Mouse (Mus musculus) MEL (cell line): ENCODE results near the gene Gucy1b2. TPM values are rescaled to one million over a fixed set of nuclear protein-coding genes. Genes with fewer than 3 reads are reported as not detected.

Experiments
- DNase-seq: peaks from one replicate; pipeline ENCODE4 v3.0.0; 2011; ENCODE audit warnings: low read depth, low spot score
- H3K27ac ChIP-seq: 2 replicates; pipeline ENCODE4 v1.5.1; 2012; ENCODE audit warnings: low read depth, mild to moderate bottlenecking, control low read depth, low read length, moderate library complexity; ENCODE audit not compliant: control insufficient read depth
- H3K27me3 ChIP-seq, 2 experiments: fragments of 150-350 bp in 1 of 2; sonication (generic) in 1 of 2; 2 replicates each; pipeline ENCODE4 v1.6.1; 2012; ENCODE audit warnings: low read length in 2 of 2, mild to moderate bottlenecking in 2 of 2, improper control_type of control experiment in 1 of 2, moderate library complexity in 1 of 2; ENCODE audit not compliant: insufficient read depth in 2 of 2, control insufficient read depth in 1 of 2
- H3K36me3 ChIP-seq, 2 experiments: 2 replicates each; pipeline ENCODE4 v1.6.1; 2012 to 2014; ENCODE audit warnings: low read length in 2 of 2, improper control_type of control experiment in 1 of 2, inconsistent platforms in 1 of 2, mild to moderate bottlenecking in 1 of 2; ENCODE audit not compliant: insufficient read depth in 2 of 2, control insufficient read depth in 1 of 2
- H3K4me1 ChIP-seq, 2 experiments: fragments of 150-350 bp in 1 of 2; sonication (generic) in 1 of 2; 2 replicates each; pipeline ENCODE4 v1.6.1; 2012; ENCODE audit warnings: low read length in 2 of 2, improper control_type of control experiment in 1 of 2, mild to moderate bottlenecking in 1 of 2; ENCODE audit not compliant: insufficient read depth in 2 of 2, control insufficient read depth in 1 of 2
- H3K4me3 ChIP-seq, 2 experiments: fragments of 150-350 bp in 1 of 2; sonication (generic) in 1 of 2; 2 replicates each; pipeline ENCODE4 v1.5.1; 2012; ENCODE audit warnings: low read depth in 2 of 2, low read length in 2 of 2, mild to moderate bottlenecking in 2 of 2, moderate library complexity in 2 of 2, control low read depth in 1 of 2, improper control_type of control experiment in 1 of 2; ENCODE audit not compliant: control insufficient read depth in 1 of 2, insufficient read depth in 1 of 2
- H3K79me2 ChIP-seq: 2 replicates; pipeline ENCODE4 v1.6.1; 2012; ENCODE audit warnings: mild to moderate bottlenecking, low read length, moderate library complexity; ENCODE audit not compliant: control insufficient read depth, poor library complexity, insufficient read depth
- H3K9ac ChIP-seq: 2 replicates; pipeline ENCODE4 v1.6.1; 2012; ENCODE audit warnings: low read depth, mild to moderate bottlenecking, control low read depth, low read length, moderate library complexity; ENCODE audit not compliant: control insufficient read depth, poor library complexity, severe bottlenecking
- H3K9me3 ChIP-seq: fragments of 150-350 bp; sonication (generic); replicated peaks from 2 replicates; pipeline ENCODE4 v1.6.1; 2012; ENCODE audit warnings: mild to moderate bottlenecking, low read length, improper control_type of control experiment, moderate library complexity; ENCODE audit not compliant: insufficient read depth
- BHLHE40 ChIP-seq: IDR thresholded peaks from 2 replicates; pipeline ENCODE4 v1.6.1; 2012; ENCODE audit warnings: low read depth, mild to moderate bottlenecking, inconsistent platforms, low read length, improper control_type of control experiment, borderline replicate concordance
- CHD1 ChIP-seq: IDR thresholded peaks from 2 replicates; pipeline ENCODE4 v1.6.1; 2012; ENCODE audit warnings: low read depth, mild to moderate bottlenecking, inconsistent platforms, low read length, improper control_type of control experiment
- CHD2 ChIP-seq: IDR thresholded peaks from 2 replicates; pipeline ENCODE4 v1.6.1; 2011; ENCODE audit warnings: low read length, improper control_type of control experiment
- CTCF ChIP-seq, 3 experiments: IDR thresholded peaks in 2 of 3; conservative IDR thresholded peaks in 1 of 3; 2 replicates each; pipeline ENCODE4 v1.5.1; 2011 to 2012; ENCODE audit warnings: low read length in 3 of 3, low read depth in 2 of 3, mild to moderate bottlenecking in 2 of 3, improper control_type of control experiment in 1 of 3, inconsistent platforms in 1 of 3, mixed read lengths in 1 of 3, moderate library complexity in 1 of 3; ENCODE audit not compliant: control insufficient read depth in 1 of 3, insufficient read depth in 1 of 3, poor library complexity in 1 of 3, severe bottlenecking in 1 of 3
- ELF1 ChIP-seq: IDR thresholded peaks from 2 replicates; pipeline ENCODE4 v1.6.1; 2014; ENCODE audit warnings: low read depth, mild to moderate bottlenecking, inconsistent platforms, low read length, improper control_type of control experiment, moderate library complexity
- ETS1 ChIP-seq: IDR thresholded peaks from 2 replicates; pipeline ENCODE4 v1.6.1; 2012; ENCODE audit warnings: low read depth, mild to moderate bottlenecking, inconsistent platforms, low read length, improper control_type of control experiment, moderate library complexity
- JUND ChIP-seq: IDR thresholded peaks from 2 replicates; pipeline ENCODE4 v1.6.1; 2011; ENCODE audit warnings: low read depth, mild to moderate bottlenecking, improper control_type of control experiment, low read length
- KAT2A ChIP-seq: conservative IDR thresholded peaks from 2 replicates; pipeline ENCODE4 v1.6.1; 2012; ENCODE audit warnings: low read depth, low read length, improper control_type of control experiment, inconsistent platforms
- MAX ChIP-seq: IDR thresholded peaks from 2 replicates; pipeline ENCODE4 v1.6.1; 2011; ENCODE audit warnings: low read length, improper control_type of control experiment
- MAZ ChIP-seq: IDR thresholded peaks from 2 replicates; pipeline ENCODE4 v1.6.1; 2012; ENCODE audit warnings: low read depth, mild to moderate bottlenecking, inconsistent platforms, low read length, improper control_type of control experiment
- MEF2A ChIP-seq: IDR thresholded peaks from 2 replicates; pipeline ENCODE4 v1.6.1; 2014; ENCODE audit warnings: low read depth, mild to moderate bottlenecking, inconsistent platforms, low read length, improper control_type of control experiment; ENCODE audit not compliant: poor library complexity, insufficient replicate concordance, severe bottlenecking; ENCODE audit errors: extremely low read depth
- MYB ChIP-seq: IDR thresholded peaks from 2 replicates; pipeline ENCODE4 v1.6.1; 2011; ENCODE audit warnings: mild to moderate bottlenecking, low read depth, low read length, improper control_type of control experiment
- MYC ChIP-seq: IDR thresholded peaks from 2 replicates; pipeline ENCODE4 v1.6.1; 2011; ENCODE audit warnings: low read depth, mild to moderate bottlenecking, low read length, improper control_type of control experiment, moderate library complexity
- NRF1 ChIP-seq: IDR thresholded peaks from 2 replicates; pipeline ENCODE4 v1.6.1; 2014; ENCODE audit warnings: low read depth, mild to moderate bottlenecking, inconsistent platforms, low read length, improper control_type of control experiment, moderate library complexity; ENCODE audit not compliant: poor library complexity, insufficient read depth, severe bottlenecking
- POLR2A ChIP-seq, 2 experiments: IDR thresholded peaks; 2 replicates each; pipeline ENCODE4 v1.6.1; 2011 to 2012; ENCODE audit warnings: low read length in 2 of 2, mild to moderate bottlenecking in 2 of 2, control low read depth in 1 of 2, improper control_type of control experiment in 1 of 2, low read depth in 1 of 2, moderate library complexity in 1 of 2; ENCODE audit not compliant: control insufficient read depth in 1 of 2, insufficient read depth in 1 of 2, poor library complexity in 1 of 2
- POLR2AphosphoS2 ChIP-seq: IDR thresholded peaks from 2 replicates; pipeline ENCODE4 v1.6.1; 2011; ENCODE audit warnings: low read length, improper control_type of control experiment
- RAD21 ChIP-seq: IDR thresholded peaks from 2 replicates; pipeline ENCODE4 v1.6.1; 2011; ENCODE audit warnings: mild to moderate bottlenecking, low read depth, low read length, improper control_type of control experiment
- TAL1 ChIP-seq: IDR thresholded peaks from 2 replicates; pipeline ENCODE4 v1.6.1; 2012; ENCODE audit warnings: mild to moderate bottlenecking, inconsistent platforms, low read length, moderate library complexity, mixed read lengths
- UBTF ChIP-seq: IDR thresholded peaks from 2 replicates; pipeline ENCODE4 v1.6.1; 2012; ENCODE audit warnings: low read depth, mild to moderate bottlenecking, inconsistent platforms, low read length, improper control_type of control experiment, moderate library complexity, borderline replicate concordance; ENCODE audit not compliant: insufficient read depth
- ZMIZ1 ChIP-seq: IDR thresholded peaks from 2 replicates; pipeline ENCODE4 v1.6.1; 2012; ENCODE audit warnings: low read depth, mild to moderate bottlenecking, inconsistent platforms, low read length, improper control_type of control experiment, moderate library complexity
- ZNF384 ChIP-seq: IDR thresholded peaks from 2 replicates; pipeline ENCODE4 v1.6.1; 2012; ENCODE audit warnings: low read depth, mild to moderate bottlenecking, inconsistent platforms, low read length, improper control_type of control experiment
- polyA plus RNA-seq, 2 experiments: library from polyadenylated mRNA; stranded (reverse) in 1 of 2; unstranded in 1 of 2; fragments of >175 nt in 1 of 2; fragments of >200 nt in 1 of 2; gene quantifications; 2 replicates each; pipeline versions ENCODE4 v1.2.1 to v1.2.4; 2012; ENCODE audit warnings: low replicate concordance in 2 of 2, low read depth in 1 of 2; ENCODE audit not compliant: insufficient read length in 2 of 2, insufficient read depth in 1 of 2, missing spikeins in 1 of 2
- total RNA-seq: library from RNA; depleted of rRNA; stranded (reverse); fragments of 300-350 nt; gene quantifications from 2 replicates; pipeline ENCODE4 v1.2.3, GENCODE M21; 2012

The Gucy1b2 gene
- total and polyA plus RNA-seq, 3 experiments = not detected

DNA sequence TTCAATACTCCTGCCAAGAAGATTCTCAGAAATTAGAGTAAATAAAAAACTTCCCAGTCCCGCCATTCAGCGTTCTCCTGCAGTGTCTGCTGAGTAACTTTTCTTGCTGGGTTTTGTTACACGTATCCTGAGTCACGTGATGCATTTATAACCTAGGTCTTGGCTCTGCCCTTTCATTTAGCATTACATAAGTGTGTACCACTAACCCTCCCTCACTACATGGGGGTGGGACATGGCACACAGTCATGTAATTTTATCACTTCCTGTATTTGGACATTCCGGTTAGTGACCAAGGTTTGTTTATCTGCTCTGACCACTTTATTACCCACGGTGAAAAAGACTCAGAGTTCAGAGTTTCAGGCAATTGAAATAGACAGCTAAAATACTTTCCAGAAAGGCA lies 85.3 kb downstream of the Gucy1b2 start:
- no peaks in the 10 kb centered on the region for H3K79me2 ChIP-seq
- H3K9me3 ChIP-seq = no peaks in the 10 kb centered on the region
- no peaks in the 10 kb centered on the region for H3K27me3 ChIP-seq
- no peak overlapping the region for H3K4me3 ChIP-seq
- no peaks in the 10 kb centered on the region for H3K4me1 ChIP-seq
- no peak for DNase-seq
- TF ChIP-seq MYC (no peak), POLR2A (IDR thresholded peaks at IDR 0.05; ENCODE audit: control insufficient read depth in 1 of 2, insufficient read depth in 1 of 2, low read depth in 1 of 2, low read length in 2 of 2, poor library complexity in 1 of 2) (no peak)
- H3K9ac ChIP-seq = no peak overlapping the region
- no peak overlapping the region for H3K27ac ChIP-seq
- no peaks in the 10 kb centered on the region; a peak in 2 of 4 replicates for H3K36me3 ChIP-seq

DNA sequence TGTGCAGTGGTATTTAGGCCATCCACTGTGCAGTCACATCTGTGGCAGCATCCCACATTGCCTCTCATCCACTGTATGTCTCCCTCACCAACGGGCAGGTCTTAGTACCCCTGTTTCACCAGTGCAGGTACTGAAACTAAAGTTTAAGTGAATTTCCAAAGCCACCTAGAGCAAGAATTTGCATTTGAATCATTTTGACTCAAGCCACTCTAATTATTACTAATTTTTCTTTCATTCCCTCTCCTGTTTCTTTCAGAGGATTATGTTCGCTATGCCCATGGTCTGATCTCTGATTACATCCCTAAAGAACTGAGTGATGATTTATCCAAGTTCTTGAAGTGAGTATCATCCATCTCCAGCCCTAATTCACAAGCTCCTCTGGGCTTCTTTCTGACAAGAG lies 92.3 kb downstream of the Gucy1b2 start:
- Histone ChIP-seq H3K79me2 (no peaks in the 10 kb centered on the region), H3K27me3 (no peaks in the 10 kb centered on the region), H3K4me3 (no peak overlapping the region), H3K4me1 (no peaks in the 10 kb centered on the region), H3K36me3 (peaks cover 0 to 1% of the 10 kb centered on the region in 2 experiments; a peak in 2 of 4 replicates), H3K27ac (no peak overlapping the region), H3K9me3 (no peaks in the 10 kb centered on the region), H3K9ac (no peak overlapping the region)
- TF ChIP-seq ZNF384 (no peak), MYC (no peak)
- DNase-seq = no peak

DNA sequence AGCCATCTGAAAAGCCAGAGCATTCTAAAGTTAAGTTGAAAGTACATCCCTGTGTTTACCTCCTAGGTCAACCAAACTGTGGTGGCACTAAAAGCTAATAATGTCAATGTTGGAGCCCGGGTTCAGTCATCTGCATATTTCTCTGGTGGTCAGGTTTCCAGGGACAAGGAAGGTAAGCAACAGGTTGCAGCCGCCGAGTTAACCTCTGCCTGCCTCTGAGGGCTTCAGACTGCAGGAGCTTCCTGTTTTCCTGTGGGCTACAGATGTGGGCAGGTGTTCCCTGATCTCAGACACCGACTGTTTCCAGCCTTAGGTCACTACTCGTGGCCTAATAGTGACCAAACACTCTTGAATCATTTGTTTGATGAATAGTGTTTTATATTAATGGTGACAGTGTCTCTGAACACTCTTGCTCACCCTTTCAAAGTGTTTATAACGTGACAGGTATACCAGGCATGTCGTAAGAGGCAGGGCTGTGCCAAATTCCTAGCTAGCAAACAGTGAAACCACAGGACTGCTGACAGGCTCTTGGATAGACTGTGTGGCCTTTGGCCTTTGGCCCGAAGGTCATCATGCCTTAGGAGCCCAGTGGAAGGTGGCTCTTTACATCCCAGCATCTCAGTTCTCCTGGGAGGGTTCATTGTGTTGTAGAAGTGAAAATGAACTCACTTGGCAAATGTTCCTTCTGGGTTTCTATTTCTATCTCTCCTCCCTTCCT lies 94.7 kb downstream of the Gucy1b2 start:
- DNase-seq = no peak
- Histone ChIP-seq H3K9ac (no peak overlapping the region), H3K36me3 (peaks cover 0 to 4% of the 10 kb centered on the region in 2 experiments; a peak in 2 of 4 replicates)

More for the DNA sequence above, 94.7 kb downstream of the Gucy1b2 start:
- Histone ChIP-seq H3K79me2 (no peaks in the 10 kb centered on the region), H3K4me3 (no peak overlapping the region), H3K9me3 (no peaks in the 10 kb centered on the region), H3K4me1 (no peaks in the 10 kb centered on the region), H3K27ac (no peak overlapping the region), H3K27me3 (no peaks in the 10 kb centered on the region)
- TF ChIP-seq MEF2A (no peak), CHD1 (no peak), BHLHE40 (no peak), ETS1 (no peak), TAL1 (no peak), ZNF384 (no peak), MYB (no peak), POLR2AphosphoS2 (no peak), JUND (no peak), UBTF (no peak), MAZ (no peak), RAD21 (no peak), CHD2 (no peak), MAX (no peak), POLR2A (IDR thresholded peaks at IDR 0.05; ENCODE audit: control insufficient read depth in 1 of 2, insufficient read depth in 1 of 2, low read depth in 1 of 2, low read length in 2 of 2, poor library complexity in 1 of 2) (no peak), ZMIZ1 (no peak), NRF1 (no peak), CTCF (IDR thresholded peaks at IDR 0.05 in 2 of 3, conservative IDR thresholded peaks at IDR 0.05 in 1 of 3; ENCODE audit: control insufficient read depth in 1 of 3, insufficient read depth in 1 of 3, low read depth in 2 of 3, low read length in 3 of 3, poor library complexity in 1 of 3, severe bottlenecking in 1 of 3) (no peak), ELF1 (no peak), KAT2A (no peak)
